Mouse (Mus musculus): ENCODE measurements around the gene Zcchc7. TPM values are rescaled to one million over a fixed set of nuclear protein-coding genes. Genes with fewer than 3 reads are reported as not detected.

Gene Zcchc7
- 69.6 and 73.2 TPM in 2 replicates for polyA plus RNA-seq (2012; rRNA removed)

- no peak for DNase-seq (ENCODE audit: extremely low spot score in 1 of 2, low spot score in 1 of 2)
Observed at GRCm38 (mm10) chr4:44755553-44756133, at the start of gene Zcchc7. TSS of gene Zcchc7 (plus strand) at chr4:44755877.

DNA sequence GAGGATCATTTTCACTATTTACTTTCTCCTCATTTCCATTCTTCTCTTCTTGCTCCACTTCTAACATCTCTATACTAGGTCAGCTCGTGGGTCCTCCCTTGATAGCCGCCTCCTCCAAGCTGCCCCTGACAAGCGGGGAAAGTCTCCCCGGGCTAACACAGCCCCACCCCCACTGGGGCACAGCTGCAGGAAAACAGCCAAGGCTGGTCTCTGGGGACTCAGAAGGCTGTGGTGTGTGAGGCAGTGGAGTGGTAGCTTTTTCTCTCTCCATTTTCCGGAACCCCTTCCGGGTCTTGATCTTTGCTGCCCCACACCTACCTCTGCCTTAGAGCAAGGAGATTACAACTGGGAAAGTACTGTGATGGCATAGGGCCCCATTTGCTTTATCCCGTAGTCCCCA lies 49.7 kb upstream of the Zcchc7 start:
- no peak for DNase-seq (ENCODE audit: extremely low spot score in 1 of 2, low spot score in 1 of 2)

- DNase-seq (ENCODE audit: extremely low spot score in 1 of 2, low spot score in 1 of 2): no peak
Observed at GRCm38 (mm10) chr4:44706865-44707264, 48.8 kb upstream of the Zcchc7 start.

DNA sequence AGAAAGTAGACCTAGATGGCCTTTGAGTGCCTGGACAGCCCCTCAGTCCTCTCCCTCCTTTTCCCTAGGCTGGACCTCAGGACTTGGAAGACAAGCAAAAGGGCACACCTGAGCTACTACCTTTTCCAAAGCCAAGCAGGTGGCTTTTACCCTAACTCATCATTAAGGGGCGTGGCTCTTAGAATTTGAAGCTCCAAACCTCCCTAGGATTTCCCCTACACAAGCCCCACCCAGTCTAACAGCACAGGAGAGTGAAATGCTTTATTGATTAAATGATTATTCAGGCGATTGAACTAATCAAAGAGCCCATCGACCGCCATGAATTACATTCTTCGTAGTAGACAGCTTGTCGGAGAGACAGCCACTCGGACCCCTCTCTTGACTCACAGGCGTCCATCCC lies 47.4 kb upstream of the Zcchc7 start:
- no peak for DNase-seq (ENCODE audit: extremely low spot score in 1 of 2, low spot score in 1 of 2)

DNA sequence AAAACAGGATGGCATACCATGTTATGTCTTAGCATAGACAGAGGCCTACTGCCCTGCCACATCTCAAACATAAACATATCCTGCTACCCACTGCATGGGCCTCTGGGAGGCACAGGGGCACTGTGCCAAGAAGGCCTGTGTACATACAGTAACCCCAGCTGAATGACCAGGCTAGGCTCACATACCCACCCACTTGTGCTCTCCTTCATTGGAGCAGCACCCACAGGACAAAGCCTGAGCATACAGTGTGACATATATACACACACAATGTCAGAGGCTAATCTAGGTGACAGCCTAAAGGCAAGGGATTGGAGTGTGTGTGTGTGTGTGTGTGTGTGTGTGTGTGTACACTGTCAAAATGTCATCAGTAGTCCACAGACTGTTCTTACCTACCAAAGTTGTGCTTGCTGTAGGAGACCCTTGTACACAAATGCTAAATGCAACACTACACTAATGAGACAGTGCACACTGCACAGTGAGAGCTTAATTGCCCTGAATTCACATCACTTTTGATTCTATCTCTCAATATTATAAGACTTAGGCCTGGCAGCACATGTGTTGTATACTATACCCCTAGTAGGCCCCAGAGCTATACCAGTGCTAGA lies 46.5 kb upstream of the Zcchc7 start:
- no peak for DNase-seq (ENCODE audit: extremely low spot score in 1 of 2, low spot score in 1 of 2)

GRCm38 (mm10) chr4:44709740-44710700 lies 45.7 kb upstream of the Zcchc7 start, which contains the start of gene Pax5:
TSS of gene Pax5 (minus strand) at chr4:44710487.
- DNase-seq (ENCODE audit: extremely low spot score in 1 of 2, low spot score in 1 of 2): no peak

GRCm38 (mm10) chr4:44710701-44711097 lies 45.0 kb upstream of the Zcchc7 start:
- no peak for DNase-seq (ENCODE audit: extremely low spot score in 1 of 2, low spot score in 1 of 2)

DNA sequence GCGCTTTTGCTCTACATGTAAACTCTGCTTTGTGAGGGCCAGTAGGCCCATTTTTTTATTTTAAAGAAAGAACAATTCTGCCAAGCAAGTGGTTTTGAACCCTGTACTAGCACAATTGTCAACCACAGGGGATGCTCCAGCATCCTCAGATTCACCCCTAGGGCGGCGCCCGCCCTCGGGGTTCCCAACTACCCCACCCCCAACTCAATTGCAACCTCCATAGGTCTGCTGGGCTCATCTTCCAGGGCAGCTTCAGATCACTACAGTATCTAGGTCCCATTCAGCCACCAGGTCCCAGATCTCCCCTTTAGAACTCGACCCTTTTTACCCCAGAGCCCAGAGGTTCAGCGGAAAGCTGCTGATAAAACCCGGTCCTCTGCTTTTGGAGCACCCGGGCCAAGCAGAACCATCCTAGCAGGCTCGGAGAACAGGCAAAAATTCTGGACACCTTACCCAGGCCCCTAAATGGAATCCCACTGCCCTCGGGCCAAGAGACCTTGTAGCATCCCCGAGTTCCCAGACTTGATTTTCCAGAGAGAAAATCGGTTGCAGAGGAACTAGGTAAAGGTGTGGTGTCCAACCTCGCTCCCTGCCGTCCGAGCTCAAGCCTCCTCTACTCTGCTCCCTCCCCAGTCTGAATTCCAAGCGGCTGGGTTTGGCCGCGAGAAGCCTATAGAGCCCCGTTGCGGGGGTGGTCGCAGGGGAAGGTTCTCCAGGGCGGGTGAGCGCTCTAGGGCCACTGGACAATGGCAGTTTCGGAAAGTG lies 44.4 kb upstream of the Zcchc7 start:
- no peak for DNase-seq (ENCODE audit: extremely low spot score in 1 of 2, low spot score in 1 of 2)

DNA sequence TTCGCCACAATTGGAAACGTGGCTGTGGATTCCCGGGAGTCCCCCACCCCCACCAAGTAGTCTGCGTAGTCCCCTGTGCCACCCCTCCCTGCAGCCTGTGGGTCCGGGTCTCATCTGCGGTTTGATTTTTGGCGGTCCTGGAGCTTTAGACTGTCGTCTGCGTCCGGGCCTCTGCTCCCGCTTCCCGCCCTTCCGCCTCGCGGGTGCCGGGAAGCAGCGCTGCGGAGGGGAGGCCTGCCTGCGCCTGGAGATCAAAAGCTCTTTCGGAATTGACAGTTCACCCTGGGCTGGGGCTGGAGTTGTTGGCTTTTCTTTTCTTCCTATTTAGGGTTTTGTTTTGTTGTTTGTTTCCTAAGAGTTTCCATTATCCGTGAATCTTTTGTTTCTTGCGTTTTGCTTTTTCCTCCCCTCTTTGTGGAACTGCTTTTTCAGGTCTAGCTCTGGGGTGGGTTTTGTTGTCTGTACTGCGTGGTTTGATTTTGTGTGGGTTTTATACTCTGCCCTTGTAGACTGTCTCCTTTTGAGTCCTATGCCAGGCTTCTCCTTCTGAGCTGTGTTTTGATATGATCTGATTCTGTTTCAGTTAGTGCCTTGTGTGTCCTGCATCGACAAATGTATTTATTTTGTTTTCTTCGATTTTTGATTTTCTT lies 43.5 kb upstream of the Zcchc7 start:
- no peak for DNase-seq (ENCODE audit: extremely low spot score in 1 of 2, low spot score in 1 of 2)

DNA sequence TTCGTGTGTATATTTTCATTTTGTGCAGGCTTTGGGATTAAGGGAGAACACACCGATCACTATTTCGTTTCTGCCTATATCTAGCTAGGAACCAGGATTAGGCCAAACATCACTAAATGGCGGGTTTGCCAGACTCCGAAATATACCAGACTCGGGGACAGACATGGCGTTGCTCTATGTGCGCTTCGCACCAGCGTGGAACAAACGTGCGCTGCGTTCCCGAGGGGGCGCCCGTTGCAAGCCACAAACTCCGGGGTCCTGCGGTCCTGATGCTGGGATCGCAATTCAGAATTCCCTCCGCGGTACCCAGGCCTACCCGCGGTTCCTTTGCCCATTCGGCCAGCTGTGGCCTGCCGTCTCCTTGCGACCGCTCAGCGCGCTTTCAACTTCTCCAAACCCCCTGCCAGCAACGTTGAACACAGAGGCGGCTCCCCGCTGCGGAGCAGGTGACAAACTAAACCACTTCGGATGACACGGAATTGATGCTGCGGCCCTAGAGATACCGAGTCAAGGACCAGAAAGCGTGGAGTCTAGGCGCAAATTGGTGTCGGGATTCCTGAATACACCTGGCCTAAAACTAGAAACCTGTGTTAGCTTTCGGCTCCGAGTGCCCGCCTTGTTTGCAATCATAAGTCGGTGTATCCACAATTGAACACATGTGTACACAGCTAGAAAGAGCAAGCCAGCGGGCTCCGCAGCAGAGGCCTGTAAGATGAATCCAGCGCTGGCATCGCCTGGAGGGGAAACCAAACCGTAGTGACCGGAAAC lies 42.7 kb upstream of the Zcchc7 start:
- DNase-seq (ENCODE audit: extremely low spot score in 1 of 2, low spot score in 1 of 2): no peak

DNA sequence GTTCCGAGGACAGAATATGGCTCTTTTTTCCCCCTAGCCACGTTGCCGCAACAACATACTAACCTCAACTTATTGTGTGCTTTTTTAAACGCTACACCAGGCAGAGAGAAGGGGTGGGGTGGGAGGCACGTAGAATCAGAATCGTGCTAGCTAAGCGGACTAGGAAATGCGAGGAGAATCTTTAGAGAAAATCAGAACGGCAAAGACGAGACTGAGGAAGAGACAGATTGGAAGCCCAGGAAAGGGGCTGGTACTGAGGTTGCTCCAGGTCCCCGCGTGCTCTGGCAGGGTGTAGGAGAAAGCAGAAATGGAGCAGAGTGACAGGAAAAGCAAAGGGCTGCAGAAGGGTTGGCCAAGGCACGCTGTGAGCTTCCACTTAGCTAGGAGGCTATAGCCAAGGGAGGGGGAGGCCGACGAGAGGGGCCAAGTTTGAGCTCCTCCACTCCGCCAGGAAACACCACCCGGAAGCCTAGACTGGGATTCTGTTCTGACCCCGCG lies 42.1 kb upstream of the Zcchc7 start:
- DNase-seq (ENCODE audit: extremely low spot score in 1 of 2, low spot score in 1 of 2): no peak

DNA sequence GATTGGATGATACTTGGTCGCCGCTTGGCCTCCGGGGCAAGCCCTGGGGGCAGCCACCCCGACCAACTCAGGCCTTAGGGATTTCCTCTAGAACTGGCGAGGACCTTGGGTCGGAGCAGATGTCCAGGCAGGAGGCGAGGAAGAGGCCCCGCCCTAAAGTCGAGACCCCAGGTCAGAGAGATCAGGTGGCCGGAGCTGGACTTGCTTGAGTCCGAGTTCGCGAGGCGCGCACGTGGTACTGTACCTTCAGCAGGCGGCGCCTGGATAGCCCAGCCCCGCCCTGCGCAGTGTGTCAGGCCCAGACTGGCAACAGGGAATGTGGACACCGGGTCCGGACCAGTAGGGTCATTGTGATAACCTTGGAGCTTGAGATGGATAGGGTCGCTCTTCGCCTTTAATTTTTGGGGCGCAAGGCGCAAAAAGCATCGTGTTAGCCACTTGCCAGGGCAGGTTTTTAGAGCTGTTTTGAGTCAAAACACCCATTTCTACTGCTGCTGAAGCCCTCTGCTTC lies 41.5 kb upstream of the Zcchc7 start:
- no peak for DNase-seq (ENCODE audit: extremely low spot score in 1 of 2, low spot score in 1 of 2)

DNA sequence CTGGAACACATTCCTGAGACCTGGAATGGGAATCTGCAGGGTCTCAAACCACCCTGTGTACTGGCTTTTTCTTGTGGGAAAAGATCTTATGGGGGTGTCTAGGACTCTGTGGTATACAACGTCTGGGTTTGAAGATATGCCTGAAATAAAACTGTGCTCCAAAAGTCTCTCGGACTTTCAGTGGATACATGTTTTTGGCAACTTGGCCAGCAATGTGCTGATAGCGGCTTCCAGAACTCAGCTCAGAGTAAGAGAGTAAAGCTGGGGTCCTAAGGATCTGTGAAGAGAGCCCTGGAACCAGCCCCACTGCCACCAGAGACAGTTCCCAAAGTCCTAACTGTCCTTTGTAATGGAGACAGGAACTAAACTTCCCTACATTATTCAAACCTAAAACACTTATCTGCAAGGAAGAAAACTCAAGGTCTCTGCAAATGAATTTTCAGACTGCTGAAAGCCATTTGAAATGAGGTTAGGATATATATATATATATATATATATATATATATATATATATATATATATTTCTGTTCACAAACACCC lies 40.0 kb upstream of the Zcchc7 start:
- DNase-seq (ENCODE audit: extremely low spot score in 1 of 2, low spot score in 1 of 2): no peak

GRCm38 (mm10) chr4:44716391-44716790 lies 39.3 kb upstream of the Zcchc7 start:
- no peak for DNase-seq (ENCODE audit: extremely low spot score in 1 of 2, low spot score in 1 of 2)

- no peak for DNase-seq (ENCODE audit: extremely low spot score in 1 of 2, low spot score in 1 of 2)
Observed at GRCm38 (mm10) chr4:44717676-44718075, 38.0 kb upstream of the Zcchc7 start.

DNA sequence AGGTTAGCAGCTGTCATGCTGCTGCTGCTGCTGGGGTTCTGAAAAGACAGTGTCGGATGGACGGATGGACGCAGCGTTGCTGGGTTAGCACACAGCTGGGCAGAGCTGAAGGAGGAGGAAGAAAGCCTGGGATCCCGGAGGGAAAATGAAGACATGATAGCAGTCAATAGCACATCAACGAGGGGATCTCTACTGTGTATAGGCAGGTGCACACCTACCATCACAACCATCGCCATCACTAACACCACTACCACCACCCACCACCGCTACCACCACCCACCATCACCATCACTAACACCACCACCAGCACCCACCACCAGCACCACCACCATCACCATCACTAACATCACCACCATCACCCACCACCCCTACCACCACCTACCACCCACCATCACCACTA lies 35.6 kb upstream of the Zcchc7 start:
- no peak for DNase-seq (ENCODE audit: extremely low spot score in 1 of 2, low spot score in 1 of 2)

DNA sequence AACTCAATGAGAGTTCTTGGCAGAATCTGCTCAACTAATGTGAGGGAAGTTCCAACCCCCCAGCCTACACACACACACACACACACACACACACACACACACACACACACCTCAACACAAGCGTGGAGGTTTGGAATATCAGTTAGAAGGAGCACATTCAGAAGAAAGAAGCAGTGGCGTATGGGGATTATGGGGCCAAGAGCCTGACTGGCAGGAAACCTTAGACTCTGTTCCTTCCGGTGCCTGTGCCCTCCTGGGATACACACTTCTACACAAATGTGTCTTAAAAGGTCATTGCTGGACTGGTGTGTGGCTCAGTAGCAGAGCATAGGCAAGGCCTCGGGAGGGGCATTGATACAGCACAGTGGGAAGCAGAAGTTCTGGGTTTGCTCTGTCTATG lies 34.4 kb upstream of the Zcchc7 start:
- DNase-seq (ENCODE audit: extremely low spot score in 1 of 2, low spot score in 1 of 2): no peak

DNA sequence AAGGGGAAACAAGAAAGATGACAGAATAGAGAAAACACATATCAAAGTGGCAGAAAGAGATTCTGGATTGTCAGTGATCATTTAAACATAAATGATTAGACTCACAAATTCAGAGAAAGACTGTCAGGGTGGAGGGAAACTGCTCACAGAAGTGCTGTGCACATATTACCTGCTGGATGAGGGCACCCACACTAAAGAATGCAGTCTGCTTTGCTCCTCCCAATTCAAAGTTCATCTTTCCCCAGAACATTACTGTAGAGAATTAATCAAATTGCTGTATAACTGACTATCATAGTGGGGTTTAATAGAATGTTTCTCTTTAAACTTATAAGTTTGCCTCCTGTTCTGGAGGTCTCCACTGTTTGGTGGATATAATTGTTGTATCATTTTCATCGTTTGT lies 15.2 kb upstream of the Zcchc7 start:
- DNase-seq (ENCODE audit: extremely low spot score in 1 of 2, low spot score in 1 of 2): no peak
